In the genomic region with DNA sequence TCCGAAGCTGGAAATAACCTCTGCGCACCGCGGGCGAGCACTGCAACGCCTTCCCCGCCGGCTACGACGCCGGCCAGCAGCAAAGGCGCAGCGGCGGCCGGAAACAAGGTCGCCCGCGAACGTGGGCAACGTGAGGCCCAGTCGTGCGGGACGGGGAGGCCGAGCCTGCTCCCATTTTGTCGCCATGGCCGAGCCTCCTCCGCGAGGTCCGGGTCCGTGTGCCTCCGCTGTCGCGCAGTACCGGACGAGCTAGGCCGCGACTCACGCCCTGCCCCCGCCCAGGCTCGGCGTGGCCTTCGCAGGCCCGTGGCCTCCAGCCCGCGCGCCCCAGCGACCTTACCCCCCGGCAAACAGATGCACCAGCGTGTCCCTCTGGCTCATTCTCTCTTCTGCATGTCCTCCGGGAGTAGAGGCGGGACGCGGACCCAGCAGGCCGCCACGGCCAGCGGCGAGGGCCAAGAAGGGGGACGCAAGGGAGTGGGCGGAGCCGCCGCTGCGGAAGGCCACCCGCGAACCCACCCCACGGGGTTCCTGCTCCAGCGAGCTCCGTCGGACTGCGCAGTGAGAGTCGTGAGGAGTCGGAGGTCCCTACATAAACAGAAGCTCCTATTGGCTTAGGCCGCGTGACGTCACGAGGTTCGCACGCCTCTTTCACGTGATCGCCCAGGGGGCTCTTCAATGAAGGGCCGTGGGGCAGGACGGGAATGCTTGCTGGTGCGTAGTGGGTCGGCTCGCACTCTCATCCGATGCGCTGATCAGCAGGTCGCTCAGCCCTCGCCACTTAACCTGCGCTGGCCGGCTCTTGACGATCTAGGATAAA, we compare ENCODE assay signal across 1 mouse cellular context.
TF ChIP-seq lines count a peak whose summit lies in the region.

A gene (minus strand): TSS at position 587 of the 820 bp plus-strand sequence.

TF ChIP-seq in MEL, 35 proteins besides CTCF, POLR2A, EP300 and RAD21 (continued from another document):
- TF ChIP-seq TCF12 (IDR thresholded peaks at IDR 0.05; ENCODE audit: low read depth, low read length) = no peak
- no peak for TF ChIP-seq MAFK (IDR thresholded peaks at IDR 0.05; ENCODE audit: borderline replicate concordance, low read depth, low read length)
- TF ChIP-seq HCFC1 (IDR thresholded peaks at IDR 0.05; ENCODE audit: low read depth, low read length) = peak; percentile 73
- peak; percentile 65 for TF ChIP-seq NRF1 (IDR thresholded peaks at IDR 0.05; ENCODE audit: insufficient read depth, low read depth, low read length, poor library complexity, severe bottlenecking)
- TF ChIP-seq ETS1 (IDR thresholded peaks at IDR 0.05; ENCODE audit: low read depth, low read length) = peak; percentile 70; the same call in 1 of the 2 replicates
- TF ChIP-seq ZNF384 (IDR thresholded peaks at IDR 0.05; ENCODE audit: low read depth, low read length) = no peak
- TF ChIP-seq USF2 (IDR thresholded peaks at IDR 0.05; ENCODE audit: borderline replicate concordance in 1 of 2, insufficient read depth in 1 of 2, low read depth in 1 of 2, low read length in 2 of 2) = peak in 1 of 2 experiments; percentile 31; a peak in 1 of 4 replicates
